ENCODE assay signal across 20 mouse cellular contexts in genomic region chr11:80164224-80164623, GRCm38 (mm10). TPM values are rescaled to one million over a fixed set of nuclear protein-coding genes. Genes with fewer than 3 reads are reported as not detected.
DNase-seq lines count a peak whose midpoint lies in the region; ATAC-seq and TF ChIP-seq lines count a peak whose summit lies in the region.
"Had no signal": no experiment of that assay in that cellular context is flagged by ENCODE, and none has a peak within 500 bp of the region (broad histone marks: within the 10 kb centered on the region; RNA-seq: fewer than 3 reads in every experiment).

No protein-coding gene starts in this region.

- no peak overlapping the region; the same call in 1 of the 2 replicates for H3K27ac ChIP-seq in kidney, adult 2 months (ENCODE audit: insufficient read depth, low read depth, low read length)
- no peak overlapping the region for H3K27ac ChIP-seq in kidney, embryonic 15.5 days
- H3K27ac ChIP-seq: embryonic facial prominence, embryonic 15.5 days; forebrain, embryonic 10.5 days; gastrocnemius, adult 2 months; heart, embryonic 13.5 days; hindbrain, embryonic 12.5 days had no signal

- no peak for TF ChIP-seq POLR2A in kidney, adult 2 months (IDR thresholded peaks at IDR 0.05; ENCODE audit: low read depth, low read length)

- peaks cover 2% of the 10 kb centered on the region; the same call in 1 of the 2 replicates for H3K36me3 ChIP-seq in kidney, adult 2 months (ENCODE audit: control insufficient read depth, insufficient read depth, low read length)
- no peaks in the 10 kb centered on the region for H3K36me3 ChIP-seq in kidney, embryonic 15.5 days
- H3K36me3 ChIP-seq: embryonic facial prominence, embryonic 15.5 days; forebrain, embryonic 10.5 days; heart, embryonic 13.5 days; hindbrain, embryonic 12.5 days had no signal

- H3K27me3 ChIP-seq in kidney, adult 2 months (replicated peaks; ENCODE audit: control insufficient read depth, insufficient read depth, low read length): no peaks in the 10 kb centered on the region
- no peaks in the 10 kb centered on the region for H3K27me3 ChIP-seq in kidney, embryonic 15.5 days
- H3K27me3 ChIP-seq: embryonic facial prominence, embryonic 15.5 days; heart, embryonic 13.5 days; hindbrain, embryonic 12.5 days had no signal

- no peak overlapping the region for H3K9ac ChIP-seq in kidney, embryonic 15.5 days
- H3K9ac ChIP-seq: embryonic facial prominence, embryonic 15.5 days; heart, embryonic 13.5 days; hindbrain, embryonic 12.5 days had no signal

- WGBS in kidney, adult 2 months: 35% methylated on average over 2 of the region's 2 CpGs
- WGBS in kidney, embryonic 15.5 days: 40% methylated on average over 2 of the region's 2 CpGs

- H3K4me2 ChIP-seq in kidney, embryonic 15.5 days: no peak overlapping the region
- H3K4me2 ChIP-seq: embryonic facial prominence, embryonic 15.5 days; heart, embryonic 13.5 days; hindbrain, embryonic 12.5 days had no signal

- peaks cover 14% of the 10 kb centered on the region; the same call in 1 of the 2 replicates for H3K4me1 ChIP-seq in kidney, adult 2 months (ENCODE audit: control insufficient read depth, insufficient read depth, low read length)
- H3K4me1 ChIP-seq in kidney, embryonic 15.5 days: peaks cover 7% of the 10 kb centered on the region
- H3K4me1 ChIP-seq: embryonic facial prominence, embryonic 15.5 days; forebrain, embryonic 10.5 days; heart, embryonic 13.5 days; hindbrain, embryonic 12.5 days had no signal

- no peak overlapping the region for H3K4me3 ChIP-seq in kidney, adult 2 months (ENCODE audit: insufficient read depth, low read depth, low read length)
- no peak overlapping the region for H3K4me3 ChIP-seq in kidney, embryonic 15.5 days (replicated peaks)
- H3K4me3 ChIP-seq: embryonic facial prominence, embryonic 15.5 days; erythroblast, embryonic 14.5 days; forebrain, embryonic 10.5 days; gastrocnemius, adult 2 months; heart, embryonic 13.5 days; hindbrain, embryonic 12.5 days had no signal

- ATAC-seq in kidney, embryonic 15.5 days (replicated peaks; ENCODE audit: low FRiP score): peak; percentile 70; the same call in 1 of the 2 replicates
- ATAC-seq: forebrain, embryonic 14.5 days had no signal

- no peak for TF ChIP-seq CTCF in kidney, adult 2 months (conservative IDR thresholded peaks at IDR 0.05; ENCODE audit: insufficient read depth, insufficient read length, low read depth, low read length)

- peak; percentile 74 for DNase-seq in kidney, adult 11 months
- no peak for DNase-seq in kidney, postnatal 10 days
- peak; percentile 89 for DNase-seq in kidney, adult 2 months
- peak; percentile 77 to 83 for DNase-seq in kidney, postnatal 36 days
- no peak for DNase-seq in right cerebral cortex, adult 18-20 months
- no peak for DNase-seq in right cerebral cortex, postnatal 10 days (ENCODE audit: low spot score in 2 of 2)
- DNase-seq: adrenal gland, postnatal 10 days; cerebellum, adult 11-12 months; cerebellum, adult 9-11 months; cerebellum, postnatal 36 days; gastrocnemius, adult 2 months; gastrocnemius, postnatal 25 days; heart, postnatal 4 days had no signal

- no peaks in the 10 kb centered on the region for H3K9me3 ChIP-seq in kidney, embryonic 15.5 days (replicated peaks)
- H3K9me3 ChIP-seq: embryonic facial prominence, embryonic 15.5 days; forebrain, embryonic 10.5 days; heart, embryonic 13.5 days; hindbrain, embryonic 12.5 days had no signal

RNA-seq across cellular contexts. Expression of gene Adap2, which starts 10.3 kb away (rescaled TPM):
- polyA plus RNA-seq in kidney, adult 2 months (2012; rRNA removed): 25.9 and 26.8 TPM in 2 replicates
- polyA plus RNA-seq in kidney, embryonic 15.5 days (2015; fragmentation: Nextera tagmentation; extraction: Ambion mirVana): 2.3 and 2.7 TPM in 2 replicates
- polyA plus RNA-seq: erythroblast, embryonic 14.5 days had no signal

RNA-seq across cellular contexts. Expression of gene Rnf135, which starts 19.4 kb away (rescaled TPM):
- 7.0 and 7.6 TPM in 2 replicates for polyA plus RNA-seq in kidney, adult 2 months (2012; rRNA removed)
- 10.1 and 11.6 TPM in 2 replicates for polyA plus RNA-seq in kidney, embryonic 15.5 days (2015; fragmentation: Nextera tagmentation; extraction: Ambion mirVana)

RNA-seq across cellular contexts. Expression of gene Tefm, which starts 22.2 kb away (rescaled TPM):
- polyA plus RNA-seq in kidney, adult 2 months (2012; rRNA removed): 10.2 and 12.3 TPM in 2 replicates
- polyA plus RNA-seq in kidney, embryonic 15.5 days (2015; fragmentation: Nextera tagmentation; extraction: Ambion mirVana): 36.3 and 36.8 TPM in 2 replicates
- polyA plus RNA-seq: erythroblast, embryonic 14.5 days had no signal

RNA-seq across cellular contexts. Expression of gene Rhot1, which starts 44.6 kb away (rescaled TPM):
- polyA plus RNA-seq in kidney, adult 2 months (2012; rRNA removed): 13.7 and 18.3 TPM in 2 replicates
- polyA plus RNA-seq in kidney, embryonic 15.5 days (2015; fragmentation: Nextera tagmentation; extraction: Ambion mirVana): 53.3 and 54.8 TPM in 2 replicates

Comparison
In these comparisons a context has a peak if more than half of its experiments do, and no peak if none do; other contexts are left out.
1. DNase-seq: peak in kidney, adult 11 months (single experiment), kidney, adult 2 months (single experiment) and kidney, postnatal 36 days (2 of 2); none in kidney, postnatal 10 days (single experiment), right cerebral cortex, adult 18-20 months (single experiment) and right cerebral cortex, postnatal 10 days (0 of 2).